Mouse (Mus musculus) neural tube, embryonic 14.5 days (tissue): ENCODE measurements around the gene Kpna3. TPM values are rescaled to one million over a fixed set of nuclear protein-coding genes. Genes with fewer than 3 reads are reported as not detected.

Experiments
- ATAC-seq: fragments of 200-750 bp; cut with Nextera tagmentation; 2 replicates; pipeline ENCODE4 v1.8.0; 2017; ENCODE audit warnings: low read depth, mild to moderate bottlenecking, moderate TSS enrichment, moderate library complexity
- H3K27ac ChIP-seq: fragments of 300-500 bp; sonication (generic); 2 replicates; pipeline ENCODE4 v1.5.1; 2014; ENCODE audit warnings: low read depth, mild to moderate bottlenecking, control low read depth, low read length, moderate library complexity, mixed read lengths
- H3K27me3 ChIP-seq: fragments of 300-500 bp; sonication (generic); 2 replicates; pipeline ENCODE4 v1.6.1; 2014; ENCODE audit warnings: low read length; ENCODE audit not compliant: control insufficient read depth, insufficient read depth
- H3K36me3 ChIP-seq: fragments of 300-500 bp; sonication (generic); 2 replicates; pipeline ENCODE4 v1.6.1; 2014; ENCODE audit warnings: low read length, mixed read lengths; ENCODE audit not compliant: control insufficient read depth, insufficient read depth
- H3K4me1 ChIP-seq: fragments of 300-500 bp; sonication (generic); 2 replicates; pipeline ENCODE4 v1.6.1; 2014; ENCODE audit warnings: low read length; ENCODE audit not compliant: control insufficient read depth, insufficient read depth
- H3K4me2 ChIP-seq: fragments of 300-500 bp; sonication (generic); 2 replicates; pipeline ENCODE4 v1.6.1; 2014; ENCODE audit warnings: mild to moderate bottlenecking, low read depth, low read length, control low read depth
- H3K4me3 ChIP-seq: fragments of 300-500 bp; sonication (generic); 2 replicates; pipeline ENCODE4 v1.5.1; 2014; ENCODE audit warnings: low read depth, low read length, control low read depth, mixed read lengths
- H3K9ac ChIP-seq: fragments of 300-500 bp; sonication (generic); replicated peaks from 2 replicates; pipeline ENCODE4 v1.6.1; 2014; ENCODE audit warnings: low read depth, mild to moderate bottlenecking, control low read depth, low read length, mixed read lengths
- H3K9me3 ChIP-seq: fragments of 300-500 bp; sonication (generic); 2 replicates; pipeline ENCODE4 v1.6.1; 2016; ENCODE audit warnings: low read length; ENCODE audit not compliant: control insufficient read depth
- WGBS: fragments of 180-500 bp; shearing (Covaris S2); extraction: QIAGEN DNeasy Blood & Tissue Kit; methylation state at CpG from one replicate; pipeline ENCODE4 v1.1.7; 2014; 5-methylcytosine and 5-hydroxymethylcytosine counted together
- polyA plus RNA-seq: library from polyadenylated mRNA; unstranded; fragments of >200 nt; fragmentation: Nextera tagmentation; extraction: Ambion mirVana; gene quantifications from 2 replicates; pipeline ENCODE4 v1.2.1, GENCODE M21; 2014

Kpna3 gene
- polyA plus RNA-seq, result 82.1 and 95.0 TPM in 2 replicates

GRCm38 (mm10) chr14:61439661-61440559 is at the start of gene Kpna3:
Gene Kpna3 (minus strand): TSS chr14:61439874.
- H3K4me1 ChIP-seq, result peaks cover 17% of the 10 kb centered on the region; the same call in 1 of the 2 replicates
- peak within 1 kb of the TSS; percentile 81 for H3K4me3 ChIP-seq
- no peaks in the 10 kb centered on the region for H3K9me3 ChIP-seq
- ATAC-seq, result peak; percentile 97
- H3K4me2 ChIP-seq, result peak within 1 kb of the TSS; percentile 66
- under 1% methylated on average over 66 of the region's 85 CpGs for WGBS
- peak within 1 kb of the TSS; percentile 92 for H3K27ac ChIP-seq
- no peaks in the 10 kb centered on the region for H3K36me3 ChIP-seq
- no peaks in the 10 kb centered on the region for H3K27me3 ChIP-seq
- H3K9ac ChIP-seq, result peak within 1 kb of the TSS; percentile 88

GRCm38 (mm10) chr14:61460365-61460764 is 20.7 kb upstream of the Kpna3 start:
- Histone ChIP-seq H3K4me3 (no peak overlapping the region), H3K4me2 (no peak overlapping the region), H3K9ac (no peak overlapping the region), H3K36me3 (no peaks in the 10 kb centered on the region), H3K9me3 (no peaks in the 10 kb centered on the region), H3K4me1 (no peaks in the 10 kb centered on the region), H3K27me3 (no peaks in the 10 kb centered on the region), H3K27ac (no peak overlapping the region)
- WGBS, result 88% methylated on average over 2 of the region's 2 CpGs
- no peak for ATAC-seq

GRCm38 (mm10) chr14:61457468-61457867 is 17.8 kb upstream of the Kpna3 start:
- Histone ChIP-seq H3K9me3 (no peaks in the 10 kb centered on the region), H3K9ac (no peak overlapping the region), H3K4me2 (no peak overlapping the region), H3K36me3 (no peaks in the 10 kb centered on the region), H3K4me3 (no peak overlapping the region), H3K27me3 (no peaks in the 10 kb centered on the region), H3K27ac (no peak overlapping the region), H3K4me1 (no peaks in the 10 kb centered on the region)
- 72% methylated on average over 6 of the region's 6 CpGs for WGBS
- ATAC-seq, result no peak

GRCm38 (mm10) chr14:61455571-61455970 is 15.9 kb upstream of the Kpna3 start:
- no peak for ATAC-seq
- 72% methylated on average over 3 of the region's 3 CpGs for WGBS
- Histone ChIP-seq H3K4me3 (no peak overlapping the region), H3K4me2 (no peak overlapping the region), H3K9ac (no peak overlapping the region), H3K27me3 (no peaks in the 10 kb centered on the region), H3K27ac (no peak overlapping the region), H3K36me3 (no peaks in the 10 kb centered on the region), H3K9me3 (no peaks in the 10 kb centered on the region), H3K4me1 (no peaks in the 10 kb centered on the region)

GRCm38 (mm10) chr14:61453032-61453431 is 13.4 kb upstream of the Kpna3 start:
- H3K27ac ChIP-seq, result no peak overlapping the region
- no peak overlapping the region for H3K4me3 ChIP-seq
- no peaks in the 10 kb centered on the region for H3K27me3 ChIP-seq
- H3K36me3 ChIP-seq, result no peaks in the 10 kb centered on the region
- H3K4me1 ChIP-seq, result no peaks in the 10 kb centered on the region
- WGBS, result 85% methylated on average over 4 of the region's 4 CpGs
- no peak for ATAC-seq
- no peak overlapping the region for H3K9ac ChIP-seq
- no peak overlapping the region for H3K4me2 ChIP-seq
- H3K9me3 ChIP-seq, result no peaks in the 10 kb centered on the region

GRCm38 (mm10) chr14:61452481-61452880 is 12.8 kb upstream of the Kpna3 start:
- no peaks in the 10 kb centered on the region for H3K9me3 ChIP-seq
- H3K27me3 ChIP-seq, result no peaks in the 10 kb centered on the region
- no peaks in the 10 kb centered on the region for H3K36me3 ChIP-seq
- H3K4me3 ChIP-seq, result no peak overlapping the region
- H3K9ac ChIP-seq, result no peak overlapping the region
- no peak overlapping the region for H3K27ac ChIP-seq
- WGBS, result 73% methylated on average over 6 of the region's 6 CpGs
- no peak for ATAC-seq
- no peaks in the 10 kb centered on the region for H3K4me1 ChIP-seq
- no peak overlapping the region for H3K4me2 ChIP-seq

- Histone ChIP-seq H3K9ac (no peak overlapping the region), H3K27ac (no peak overlapping the region), H3K4me1 (no peaks in the 10 kb centered on the region), H3K4me3 (no peak overlapping the region), H3K4me2 (no peak overlapping the region), H3K27me3 (no peaks in the 10 kb centered on the region), H3K9me3 (no peaks in the 10 kb centered on the region), H3K36me3 (no peaks in the 10 kb centered on the region)
- WGBS, result 94% methylated on average over 6 of the region's 6 CpGs
- no peak for ATAC-seq
Observed at GRCm38 (mm10) chr14:61447775-61448174, 8.1 kb upstream of the Kpna3 start.

GRCm38 (mm10) chr14:61439141-61439660 is 473 bp downstream of the Kpna3 start:
- peaks cover 17% of the 10 kb centered on the region; the same call in 1 of the 2 replicates for H3K4me1 ChIP-seq
- H3K36me3 ChIP-seq, result no peaks in the 10 kb centered on the region
- no peaks in the 10 kb centered on the region for H3K9me3 ChIP-seq
- H3K4me2 ChIP-seq, result peak overlapping the region; percentile 66
- 0% methylated on average over 46 of the region's 62 CpGs for WGBS
- peak overlapping the region; percentile 92 for H3K27ac ChIP-seq
- no peaks in the 10 kb centered on the region for H3K27me3 ChIP-seq
- peak; percentile 74 for ATAC-seq
- peak overlapping the region; percentile 81 for H3K4me3 ChIP-seq
- peak overlapping the region; percentile 88 for H3K9ac ChIP-seq
